Mouse (Mus musculus) C2C12 (cell line): ENCODE measurements around the gene Tspan8.

Experiments
- CTCF ChIP-seq: IDR thresholded peaks from one replicate; pipeline ENCODE4 v1.5.1; 2011; ENCODE audit not compliant: control insufficient read depth, insufficient read depth, insufficient read length
- MAX ChIP-seq: IDR thresholded peaks from one replicate; pipeline ENCODE4 v1.6.1; 2011; ENCODE audit warnings: mild to moderate bottlenecking, control low read depth

GRCm38 (mm10) chr10:115801464-115801863, 15.2 kb upstream of the Tspan8 start:
- TF ChIP-seq CTCF = no peak
- TF ChIP-seq MAX = no peak
